Mouse (Mus musculus): ENCODE data around the gene Mapk12.

The Mapk12 gene

GRCm38 (mm10) chr15:89102646-89103045 lies 37.9 kb downstream of the Mapk12 start:
- in situ Hi-C loops (cut with MboI, MseI) = no loop called here

GRCm38 (mm10) chr15:89100823-89101222 lies 39.7 kb downstream of the Mapk12 start:
- in situ Hi-C loops (cut with MboI, MseI) = no loop called here

DNA sequence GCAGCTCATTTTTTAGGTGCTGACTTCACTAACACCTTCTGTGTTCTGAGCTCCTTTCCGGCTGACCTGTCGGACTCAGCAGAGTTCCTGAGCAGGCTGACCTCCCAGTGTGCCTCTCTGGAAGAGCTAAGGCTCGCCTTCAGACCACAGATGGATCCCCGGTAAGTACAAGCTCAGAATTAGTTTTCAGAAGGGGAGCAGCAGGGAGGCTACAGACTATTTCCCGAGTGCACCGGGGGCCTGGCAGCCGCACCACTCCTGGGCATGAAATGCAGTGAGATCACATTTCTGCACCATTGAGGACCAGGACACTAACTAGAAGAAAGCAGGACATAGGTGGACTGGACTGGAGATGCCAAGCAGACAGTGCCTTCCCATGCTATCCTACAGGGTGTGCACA lies 41.9 kb downstream of the Mapk12 start:
- in situ Hi-C loops (cut with MboI, MseI) = no loop called here

DNA sequence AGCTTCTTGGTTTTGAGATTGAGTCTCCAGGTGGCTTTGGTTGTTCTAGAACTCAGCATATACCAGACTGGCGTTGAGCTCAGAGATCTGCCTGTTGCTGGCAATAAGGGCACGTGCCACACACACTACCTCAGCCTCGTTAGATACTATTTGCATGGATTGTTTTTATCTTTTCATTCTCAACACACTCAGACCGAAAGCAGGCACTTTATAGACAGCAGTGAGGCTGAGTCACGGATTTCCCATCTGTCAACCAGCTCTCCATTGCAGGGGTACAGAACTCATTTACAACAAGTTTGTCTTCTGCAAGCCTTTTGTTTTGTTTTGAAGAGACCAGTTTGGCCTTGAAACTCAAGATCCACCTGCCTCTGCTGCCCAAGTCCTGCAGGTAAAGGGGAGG lies 43.1 kb downstream of the Mapk12 start:
- in situ Hi-C loops (cut with MboI, MseI) = no loop called here

DNA sequence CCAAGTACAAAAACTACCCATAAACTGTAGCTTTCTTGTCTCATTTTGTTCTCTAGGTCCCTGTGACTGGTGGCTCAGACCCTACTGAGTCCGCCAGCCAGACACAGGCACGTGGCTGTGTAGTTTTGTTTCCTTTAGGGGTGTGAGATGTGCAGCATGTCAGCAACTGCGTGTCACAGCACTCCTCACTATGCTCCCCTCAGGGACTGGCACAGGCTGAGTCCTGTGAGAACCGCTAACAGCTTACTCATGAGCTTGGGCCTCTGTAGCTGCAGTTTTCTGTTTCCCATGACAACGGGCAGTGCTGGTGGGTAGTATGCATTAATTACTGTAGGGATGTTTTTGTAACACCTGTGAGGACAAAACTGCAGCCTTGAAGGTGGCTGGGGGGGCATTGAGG lies 48.3 kb downstream of the Mapk12 start:
- in situ Hi-C loops (cut with MboI, MseI) = no loop called here

- in situ Hi-C loops (cut with MboI, MseI) = no loop called here
These were observed 49.8 kb downstream of the Mapk12 start for GRCm38 (mm10) chr15:89090662-89091061.

- in situ Hi-C loops (cut with MboI, MseI) = loop anchor here (10.0 kb wide), 1 partner anchor 265 kb away; no protein-coding TSS in a partner anchor
These were observed 51.1 kb downstream of the Mapk12 start for GRCm38 (mm10) chr15:89089248-89090051.

DNA sequence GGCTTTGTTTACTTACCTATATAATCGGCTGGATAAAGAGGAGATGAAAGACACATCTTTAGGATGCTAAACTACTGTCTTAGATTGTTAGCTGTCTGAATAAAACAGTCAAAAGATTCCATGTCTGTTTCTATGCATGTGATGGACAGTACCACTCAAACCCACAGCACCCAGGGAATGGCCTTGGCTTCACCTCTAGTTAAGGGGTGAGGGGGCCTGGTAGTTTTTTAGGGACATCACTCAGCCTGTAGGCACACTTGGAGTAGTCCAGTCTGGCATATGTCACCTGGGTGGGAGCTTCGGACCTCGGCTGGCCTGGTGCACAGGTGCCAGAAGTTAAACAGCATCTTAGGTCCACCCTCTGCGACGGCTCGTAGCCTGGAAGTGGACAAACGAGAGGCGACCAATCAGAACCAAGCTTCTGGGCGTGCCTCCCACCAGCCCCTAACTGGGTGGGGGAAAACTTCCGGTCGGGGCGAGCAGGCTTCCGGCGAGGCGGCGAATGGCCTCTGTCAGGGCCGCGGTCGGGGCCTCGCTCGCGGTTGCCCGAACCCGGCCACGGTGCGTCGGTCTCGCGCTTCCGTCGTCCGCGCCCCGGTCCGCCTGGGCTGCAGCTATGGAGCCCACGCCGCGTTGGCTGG lies 51.8 kb downstream of the Mapk12 start, which contains the start of gene Selenoo:
TSS of gene Selenoo (plus strand) at position 478 of the 641 bp plus-strand sequence.
- in situ Hi-C loops (cut with MboI, MseI) = loop anchor here (10.0 kb wide), 1 partner anchor 264 kb away; no protein-coding TSS in a partner anchor

DNA sequence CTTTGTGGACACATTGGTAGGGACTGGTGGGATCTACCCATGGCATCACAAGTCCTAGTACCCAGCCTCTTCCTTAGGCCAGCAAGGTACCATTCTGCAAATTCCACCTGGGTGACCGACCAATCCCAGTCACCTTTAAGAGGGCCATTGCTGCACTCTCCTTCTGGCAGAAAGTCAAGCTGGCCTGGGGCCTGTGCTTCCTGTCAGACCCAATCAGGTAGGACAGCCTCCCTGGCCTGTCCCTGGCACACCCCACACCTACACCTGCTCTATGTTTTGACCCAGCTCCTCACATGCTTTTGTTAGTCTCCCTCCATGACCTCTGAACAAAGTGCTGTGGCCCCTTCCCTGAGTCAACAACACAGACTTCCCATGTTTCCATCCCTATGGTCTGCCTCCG lies 55.7 kb downstream of the Mapk12 start:
- in situ Hi-C loops (cut with MboI, MseI) = loop anchor here (10.0 kb wide), 1 partner anchor 260 kb away; no protein-coding TSS in a partner anchor

GRCm38 (mm10) chr15:89083906-89084305 lies 56.6 kb downstream of the Mapk12 start:
- in situ Hi-C loops (cut with MboI, MseI) = loop anchor here (10.0 kb wide), 1 partner anchor 259 kb away; no protein-coding TSS in a partner anchor

Measured in regulatory T cell (primary cell).